Mouse (Mus musculus): Measurements from ENCODE around the gene Mmp14. TPM values are rescaled to one million over a fixed set of nuclear protein-coding genes. Genes with fewer than 3 reads are reported as not detected.

Mmp14 gene
- total and polyA plus RNA-seq, 3 experiments = 11.2 to 26.5 (median 16.5) TPM

DNA sequence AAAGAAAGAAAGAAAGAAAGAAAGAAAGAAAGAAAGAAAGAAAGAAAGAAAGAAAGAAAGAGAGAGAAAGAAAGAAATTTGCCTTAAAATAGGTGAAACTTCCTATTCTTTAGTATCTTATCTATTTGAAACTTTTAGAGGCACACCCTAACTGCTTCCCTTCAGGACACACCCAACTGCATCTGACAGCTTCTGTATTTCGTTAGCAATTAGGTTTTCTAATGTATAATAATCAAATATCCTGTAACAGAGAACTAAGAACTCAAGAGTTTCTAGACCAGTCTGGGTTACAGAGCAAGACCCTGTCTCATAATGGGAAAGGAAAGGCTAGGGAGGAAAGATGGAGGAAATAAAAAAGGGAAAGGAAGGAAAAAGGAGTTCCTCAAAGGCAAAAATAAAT is 6.8 kb upstream of the Mmp14 start:
- TF ChIP-seq POLR2A (IDR thresholded peaks at IDR 0.05; ENCODE audit: insufficient read depth, low read depth, low read length) = no peak
- no peak for TF ChIP-seq CTCF (IDR thresholded peaks at IDR 0.05)
- TF ChIP-seq EP300 (IDR thresholded peaks at IDR 0.05; ENCODE audit: insufficient read depth, low read depth, low read length) = no peak
- intact Hi-C loops (cut with DNase I) = loop anchor here (5.0 kb wide), 2 partner anchors 62 to 167 kb away; partner anchors contain the start of gene Oxa1l
- no peak overlapping the region for H3K4me3 ChIP-seq

DNA sequence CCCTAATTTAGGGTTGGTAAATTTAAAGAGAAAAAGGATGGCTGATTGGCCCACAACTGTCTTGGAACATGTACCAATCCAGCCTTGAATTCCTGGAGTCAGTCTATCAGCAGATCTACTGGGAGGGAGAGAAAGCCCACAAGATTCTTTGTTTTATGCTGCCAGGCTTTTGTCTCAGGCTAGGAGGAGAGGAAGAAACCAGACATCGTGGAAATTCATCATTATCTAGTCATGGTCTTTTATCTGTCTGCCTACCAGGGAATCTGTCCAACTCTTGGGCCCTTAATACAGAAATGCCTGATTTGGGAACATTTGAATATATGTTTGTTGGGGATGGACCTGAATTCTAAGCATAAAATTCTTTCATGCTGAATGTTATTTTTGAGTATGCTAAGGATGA is 5.9 kb upstream of the Mmp14 start:
- Histone ChIP-seq H3K27me3 (ENCODE audit: control insufficient read depth, insufficient read depth, low read length) (no peaks in the 10 kb centered on the region), H3K4me1 (ENCODE audit: control insufficient read depth, insufficient read depth, low read length) (peaks cover 5% of the 10 kb centered on the region), H3K27ac (no peak overlapping the region), H3K9ac (ENCODE audit: low read depth, low read length) (no peak overlapping the region), H3K36me3 (ENCODE audit: control insufficient read depth, insufficient read depth, low read length) (no peaks in the 10 kb centered on the region), H3K4me3 (no peak overlapping the region), H3K79me2 (replicated peaks; ENCODE audit: control insufficient read depth, insufficient read depth, low read length) (no peaks in the 10 kb centered on the region)
- no peak for DNase-seq
- intact Hi-C loops (cut with DNase I) = loop anchor here (5.0 kb wide), 2 partner anchors 63 to 168 kb away; partner anchors contain the start of gene Oxa1l
- TF ChIP-seq EP300 (IDR thresholded peaks at IDR 0.05; ENCODE audit: insufficient read depth, low read depth, low read length) (no peak), CTCF (IDR thresholded peaks at IDR 0.05) (no peak), POLR2A (IDR thresholded peaks at IDR 0.05; ENCODE audit: insufficient read depth, low read depth, low read length) (no peak)
- WGBS = 52% methylated on average over 1 of the region's 1 CpGs

More for the DNA sequence above, 6.8 kb upstream of the Mmp14 start:
- H3K4me1 ChIP-seq (ENCODE audit: control insufficient read depth, insufficient read depth, low read length) = peaks cover 1% of the 10 kb centered on the region; the same call in 1 of the 2 replicates
- no peak overlapping the region for H3K27ac ChIP-seq
- no peaks in the 10 kb centered on the region for H3K27me3 ChIP-seq (ENCODE audit: control insufficient read depth, insufficient read depth, low read length)
- no peak for DNase-seq
- H3K36me3 ChIP-seq (ENCODE audit: control insufficient read depth, insufficient read depth, low read length) = no peaks in the 10 kb centered on the region
- H3K79me2 ChIP-seq (replicated peaks; ENCODE audit: control insufficient read depth, insufficient read depth, low read length) = no peaks in the 10 kb centered on the region
- WGBS = 63% methylated on average over 1 of the region's 1 CpGs
- H3K9ac ChIP-seq (ENCODE audit: low read depth, low read length) = no peak overlapping the region

DNA sequence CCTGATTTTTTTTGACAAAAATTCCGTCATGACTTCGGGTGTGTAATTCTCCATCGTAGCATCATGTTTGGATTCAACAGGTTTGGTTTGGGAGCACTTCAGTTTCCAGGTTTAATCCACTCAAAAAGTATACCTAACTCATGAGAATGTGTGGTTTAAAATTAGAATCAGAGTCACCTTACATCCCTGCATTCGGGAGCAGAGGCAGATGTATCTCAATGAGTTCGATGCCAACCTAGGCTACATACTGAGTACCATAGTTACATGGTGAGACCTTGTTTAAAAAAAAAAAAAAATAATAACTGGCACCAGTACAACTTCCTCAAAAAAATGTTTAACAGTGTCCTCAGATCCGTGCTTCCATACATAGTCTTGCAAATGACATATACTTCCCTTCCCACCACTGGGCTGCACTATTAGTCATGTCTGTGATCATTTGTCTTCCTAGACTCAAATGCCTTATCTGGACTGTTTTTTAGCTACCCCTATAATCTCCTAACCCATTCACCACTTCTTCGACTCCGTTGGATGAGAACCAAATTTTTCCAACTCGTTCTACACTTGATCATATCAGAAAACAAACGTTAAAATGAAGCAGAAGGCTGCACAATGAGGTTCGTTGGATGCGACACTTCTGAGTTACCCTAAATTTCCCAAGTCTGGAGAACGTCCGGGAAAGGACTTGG is 5.3 kb upstream of the Mmp14 start:
- TF ChIP-seq EP300 (IDR thresholded peaks at IDR 0.05; ENCODE audit: insufficient read depth, low read depth, low read length) (no peak), CTCF (IDR thresholded peaks at IDR 0.05) (no peak), POLR2A (IDR thresholded peaks at IDR 0.05; ENCODE audit: insufficient read depth, low read depth, low read length) (no peak)
- peak overlapping the region; percentile 81 for H3K4me3 ChIP-seq
- peaks cover 7% of the 10 kb centered on the region for H3K4me1 ChIP-seq (ENCODE audit: control insufficient read depth, insufficient read depth, low read length)
- H3K9ac ChIP-seq (ENCODE audit: low read depth, low read length) = peak overlapping the region; percentile 57
- peak overlapping the region; percentile 81 for H3K27ac ChIP-seq
- intact Hi-C loops (cut with DNase I) = loop anchor here (5.0 kb wide), 2 partner anchors 64 to 169 kb away; partner anchors contain the start of gene Oxa1l
- no peak for DNase-seq
- no peaks in the 10 kb centered on the region for H3K27me3 ChIP-seq (ENCODE audit: control insufficient read depth, insufficient read depth, low read length)
- no peaks in the 10 kb centered on the region for H3K36me3 ChIP-seq (ENCODE audit: control insufficient read depth, insufficient read depth, low read length)
- WGBS = 29% methylated on average over 14 of the region's 14 CpGs
- H3K79me2 ChIP-seq (replicated peaks; ENCODE audit: control insufficient read depth, insufficient read depth, low read length) = no peaks in the 10 kb centered on the region

DNA sequence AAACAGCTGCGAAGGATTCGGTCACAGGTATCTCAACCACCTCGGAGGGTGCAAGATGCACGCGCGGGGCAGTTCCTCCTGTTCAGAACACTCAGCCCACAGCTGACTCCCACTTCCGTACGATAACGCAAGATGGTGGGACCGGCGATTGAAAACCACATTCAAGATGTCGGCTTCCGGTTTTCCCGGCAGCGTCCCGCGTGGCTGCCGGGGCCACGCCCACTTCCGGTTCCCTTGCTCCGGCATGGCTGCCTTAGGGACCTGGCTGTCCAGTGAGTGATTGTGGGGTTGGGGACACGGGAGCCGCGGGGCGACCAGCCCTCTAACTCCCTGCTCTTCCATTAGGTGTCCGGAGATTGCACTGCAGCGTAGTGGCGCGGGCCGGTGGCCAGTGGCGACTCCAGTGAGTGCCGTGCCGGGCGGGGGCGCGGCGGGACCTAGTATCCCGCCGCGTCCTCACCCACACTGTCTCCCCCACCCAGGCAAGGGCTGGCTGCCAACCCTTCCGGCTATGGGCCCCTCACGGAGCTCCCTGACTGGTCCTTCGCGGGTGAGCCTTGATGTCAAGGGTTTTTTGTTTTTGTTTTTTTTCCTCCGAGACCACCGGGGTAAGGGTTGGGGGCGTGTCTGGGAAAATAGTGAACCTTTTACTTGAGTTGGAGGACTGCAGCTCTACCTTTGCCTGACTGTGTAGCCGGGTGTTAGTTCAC is 4.6 kb upstream of the Mmp14 start, which contains the start of gene Mrpl52:
Gene Mrpl52 (plus strand): TSS at position 221 of the 710 bp plus-strand sequence.
- peak within 1 kb of the TSS; percentile 81 for H3K27ac ChIP-seq
- H3K4me1 ChIP-seq (ENCODE audit: control insufficient read depth, insufficient read depth, low read length) = peaks cover 7% of the 10 kb centered on the region
- peak within 1 kb of the TSS; percentile 57 for H3K9ac ChIP-seq (ENCODE audit: low read depth, low read length)
- peak within 1 kb of the TSS; percentile 81 for H3K4me3 ChIP-seq
- intact Hi-C loops (cut with DNase I) = loop anchor here (5.0 kb wide), 2 partner anchors 65 to 170 kb away; partner anchors contain the start of gene Oxa1l
- under 1% methylated on average over 48 of the region's 48 CpGs for WGBS
- no peaks in the 10 kb centered on the region for H3K79me2 ChIP-seq (replicated peaks; ENCODE audit: control insufficient read depth, insufficient read depth, low read length)
- H3K36me3 ChIP-seq (ENCODE audit: control insufficient read depth, insufficient read depth, low read length) = no peaks in the 10 kb centered on the region
- peaks cover 1% of the 10 kb centered on the region; the same call in 1 of the 2 replicates for H3K27me3 ChIP-seq (ENCODE audit: control insufficient read depth, insufficient read depth, low read length)
- DNase-seq = peak; percentile 94
- TF ChIP-seq CTCF (IDR thresholded peaks at IDR 0.05) (no peak), EP300 (IDR thresholded peaks at IDR 0.05; ENCODE audit: insufficient read depth, low read depth, low read length) (peak; percentile 83; the same call in 1 of the 2 replicates), POLR2A (IDR thresholded peaks at IDR 0.05; ENCODE audit: insufficient read depth, low read depth, low read length) (peak; percentile 86)

DNA sequence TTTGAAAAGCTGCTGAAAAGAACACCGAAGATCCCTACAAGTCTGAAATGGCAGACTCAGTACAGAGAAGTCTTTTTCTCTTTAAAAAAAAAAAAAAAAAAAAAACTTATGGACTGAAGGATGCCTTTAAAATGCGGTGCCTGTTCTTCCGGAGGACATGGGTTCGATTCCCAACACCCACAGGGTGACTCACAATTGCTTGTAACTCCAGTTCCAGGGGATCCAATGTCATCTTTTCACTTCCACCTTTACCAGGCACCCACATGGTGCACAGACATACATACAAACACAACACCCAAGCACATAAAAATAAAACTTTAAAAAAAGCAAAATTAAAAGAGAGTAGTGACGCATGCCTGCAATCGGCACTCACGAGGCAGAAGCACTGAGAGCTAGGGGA is 3.7 kb upstream of the Mmp14 start:
- Histone ChIP-seq H3K4me3 (no peak overlapping the region), H3K27ac (no peak overlapping the region), H3K79me2 (replicated peaks; ENCODE audit: control insufficient read depth, insufficient read depth, low read length) (no peaks in the 10 kb centered on the region), H3K27me3 (ENCODE audit: control insufficient read depth, insufficient read depth, low read length) (peaks cover 1% of the 10 kb centered on the region; the same call in 1 of the 2 replicates), H3K36me3 (ENCODE audit: control insufficient read depth, insufficient read depth, low read length) (no peaks in the 10 kb centered on the region), H3K9ac (ENCODE audit: low read depth, low read length) (no peak overlapping the region), H3K4me1 (ENCODE audit: control insufficient read depth, insufficient read depth, low read length) (peaks cover 7% of the 10 kb centered on the region)
- no peak for DNase-seq
- WGBS = 82% methylated on average over 7 of the region's 7 CpGs
- intact Hi-C loops (cut with DNase I) = loop anchor here (5.0 kb wide), 2 partner anchors 65 to 170 kb away; partner anchors contain the start of gene Oxa1l
- TF ChIP-seq EP300 (IDR thresholded peaks at IDR 0.05; ENCODE audit: insufficient read depth, low read depth, low read length) (no peak), CTCF (IDR thresholded peaks at IDR 0.05) (no peak), POLR2A (IDR thresholded peaks at IDR 0.05; ENCODE audit: insufficient read depth, low read depth, low read length) (no peak)

All from heart, adult 2 months (tissue).